Mouse (Mus musculus) stomach, embryonic 16.5 days (tissue): ENCODE data around the gene Socs3. TPM values are rescaled to one million over a fixed set of nuclear protein-coding genes. Genes with fewer than 3 reads are reported as not detected.

Experiments used
- ATAC-seq: fragments of 200-750 bp; cut with Nextera tagmentation; 2 replicates; pipeline ENCODE4 v1.8.0; 2017; ENCODE audit warnings: moderate number of reproducible peaks, moderate TSS enrichment; ENCODE audit not compliant: insufficient read depth, low FRiP score
- H3K27ac ChIP-seq: fragments of 300-500 bp; sonication (generic); 2 replicates; pipeline ENCODE4 v1.5.1; 2014; ENCODE audit warnings: low read length
- H3K27me3 ChIP-seq: fragments of 300-500 bp; sonication (generic); 2 replicates; pipeline ENCODE4 v1.6.1; 2014; ENCODE audit warnings: low read length, control low read depth, mixed read lengths; ENCODE audit not compliant: control insufficient read depth, insufficient read depth
- H3K36me3 ChIP-seq: fragments of 300-500 bp; sonication (generic); 2 replicates; pipeline ENCODE4 v1.6.1; 2014; ENCODE audit warnings: low read length; ENCODE audit not compliant: control insufficient read depth, insufficient read depth
- H3K4me1 ChIP-seq: fragments of 300-500 bp; sonication (generic); 2 replicates; pipeline ENCODE4 v1.6.1; 2014; ENCODE audit warnings: low read length, control low read depth, mixed read lengths; ENCODE audit not compliant: control insufficient read depth, insufficient read depth
- H3K4me2 ChIP-seq: fragments of 300-500 bp; sonication (generic); 2 replicates; pipeline ENCODE4 v1.6.1; 2014; ENCODE audit warnings: low read depth, low read length, mixed read lengths
- H3K4me3 ChIP-seq: fragments of 300-500 bp; sonication (generic); replicated peaks from 2 replicates; pipeline ENCODE4 v1.5.1; 2014; ENCODE audit warnings: mild to moderate bottlenecking, low read length
- H3K9ac ChIP-seq: fragments of 300-500 bp; sonication (generic); 2 replicates; pipeline ENCODE4 v1.6.1; 2014; ENCODE audit warnings: low read length
- H3K9me3 ChIP-seq: fragments of 300-500 bp; sonication (generic); replicated peaks from 2 replicates; pipeline ENCODE4 v1.6.1; 2016; ENCODE audit warnings: low read length, control low read depth; ENCODE audit not compliant: control insufficient read depth
- WGBS: fragments of 180-500 bp; shearing (Covaris S2); extraction: QIAGEN DNeasy Blood & Tissue Kit; methylation state at CpG from one replicate; pipeline ENCODE4 v1.1.7; 2014; 5-methylcytosine and 5-hydroxymethylcytosine counted together
- polyA plus RNA-seq: library from polyadenylated mRNA; unstranded; fragments of >200 nt; fragmentation: Nextera tagmentation; extraction: Ambion mirVana; gene quantifications from 2 replicates; pipeline ENCODE4 v1.2.1, GENCODE M21; 2015

Socs3 gene
- polyA plus RNA-seq, 1 experiment from 2014 or later = 17.4 TPM

GRCm38 (mm10) chr11:117940881-117941280 is 29.0 kb downstream of the Socs3 start:
- Histone ChIP-seq H3K36me3 (no peaks in the 10 kb centered on the region), H3K9me3 (no peaks in the 10 kb centered on the region), H3K9ac (peak overlapping the region; percentile 0; the same call in 1 of the 2 replicates), H3K27me3 (no peaks in the 10 kb centered on the region), H3K4me2 (no peak overlapping the region), H3K27ac (peak overlapping the region; percentile 87; the same call in 1 of the 2 replicates), H3K4me3 (no peak overlapping the region), H3K4me1 (peaks cover 40% of the 10 kb centered on the region)
- 92% methylated on average over 6 of the region's 6 CpGs for WGBS
- no peak for ATAC-seq

- Histone ChIP-seq H3K9ac (no peak overlapping the region), H3K4me2 (peak overlapping the region; percentile 22; the same call in 1 of the 2 replicates), H3K4me3 (no peak overlapping the region), H3K36me3 (no peaks in the 10 kb centered on the region), H3K9me3 (no peaks in the 10 kb centered on the region), H3K27ac (peak overlapping the region; percentile 87), H3K27me3 (no peaks in the 10 kb centered on the region), H3K4me1 (peaks cover 47% of the 10 kb centered on the region)
- 6% methylated on average over 7 of the region's 7 CpGs for WGBS
- peak; percentile 84 for ATAC-seq
These were observed 30.0 kb downstream of the Socs3 start for GRCm38 (mm10) chr11:117939741-117940285.

DNA sequence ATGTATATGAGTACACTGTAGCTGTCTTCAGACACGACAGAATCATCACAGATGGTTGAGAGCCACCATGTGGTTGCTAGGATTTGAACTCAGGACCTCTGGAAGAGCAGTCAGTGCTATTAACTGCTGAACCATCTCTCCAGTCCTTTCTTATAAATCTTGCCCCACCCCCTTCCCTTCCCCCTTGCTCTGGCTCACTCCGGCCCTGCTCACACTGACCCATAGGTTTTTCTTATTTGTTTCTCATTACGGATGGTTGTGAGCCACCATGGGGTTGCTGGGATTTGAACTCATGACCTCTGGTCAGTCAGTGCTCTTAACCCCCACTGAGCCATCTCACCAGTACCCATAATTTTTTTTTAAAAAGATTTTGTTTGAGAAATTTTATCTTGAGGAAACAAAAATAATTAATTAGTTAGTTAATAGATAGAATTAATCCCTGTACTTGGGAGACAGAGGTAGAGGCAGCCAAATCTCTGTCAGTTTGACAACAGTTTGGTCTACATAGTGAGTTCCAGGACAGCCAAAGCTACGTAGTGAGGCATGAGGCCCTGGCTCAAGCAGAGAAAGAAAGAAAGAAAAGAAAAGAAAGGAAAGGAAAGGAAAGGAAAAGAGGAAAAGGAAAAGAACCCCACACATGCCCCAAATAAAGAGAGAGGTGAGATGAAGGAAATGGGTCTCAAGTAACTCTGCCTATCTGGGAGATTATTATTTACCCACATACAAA is 30.7 kb downstream of the Socs3 start:
- Histone ChIP-seq H3K27me3 (no peaks in the 10 kb centered on the region), H3K4me1 (peaks cover 54% of the 10 kb centered on the region), H3K4me3 (no peak overlapping the region), H3K27ac (peak overlapping the region; percentile 87), H3K9ac (no peak overlapping the region), H3K36me3 (no peaks in the 10 kb centered on the region), H3K9me3 (no peaks in the 10 kb centered on the region), H3K4me2 (peak overlapping the region; percentile 22; the same call in 1 of the 2 replicates)
- ATAC-seq = no peak
- 29% methylated on average over 4 of the region's 4 CpGs for WGBS

DNA sequence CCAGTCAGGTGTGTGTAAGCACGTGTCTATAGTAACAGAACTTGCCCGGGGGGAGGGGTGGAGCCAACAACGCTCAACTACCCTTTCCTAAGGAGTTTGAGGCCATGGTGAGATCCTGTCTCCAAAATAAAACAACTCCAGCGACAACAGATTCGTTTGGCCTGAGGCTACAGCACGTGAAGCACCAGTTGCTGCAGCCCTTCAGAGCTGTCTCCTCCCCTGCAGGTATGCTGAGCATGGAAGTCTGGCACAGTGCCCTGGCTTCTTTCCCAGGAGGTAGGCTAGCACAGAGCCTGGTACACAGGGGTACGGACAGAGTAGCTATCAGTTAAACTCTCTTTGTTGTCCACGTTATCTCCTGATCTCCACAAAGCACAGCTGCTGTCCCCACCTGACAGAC is 33.6 kb downstream of the Socs3 start:
- 0 out of 2 replicates have a peak overlapping the region, but pooled peaks have one; percentile 2 for H3K4me2 ChIP-seq
- H3K36me3 ChIP-seq = no peaks in the 10 kb centered on the region
- H3K4me1 ChIP-seq = peaks cover 74% of the 10 kb centered on the region
- WGBS = 21% methylated on average over 8 of the region's 8 CpGs
- H3K27me3 ChIP-seq = no peaks in the 10 kb centered on the region
- ATAC-seq = no peak
- H3K9me3 ChIP-seq = no peaks in the 10 kb centered on the region
- no peak overlapping the region for H3K4me3 ChIP-seq
- 0 out of 2 replicates have a peak overlapping the region, but pooled peaks have one; percentile 28 for H3K9ac ChIP-seq
- H3K27ac ChIP-seq = peak overlapping the region; percentile 93

- 61% methylated on average over 9 of the region's 9 CpGs for WGBS
- Histone ChIP-seq H3K9me3 (no peaks in the 10 kb centered on the region), H3K4me3 (no peak overlapping the region), H3K9ac (peak overlapping the region; percentile 49), H3K27me3 (no peaks in the 10 kb centered on the region), H3K4me2 (no peak overlapping the region), H3K36me3 (no peaks in the 10 kb centered on the region), H3K27ac (peak overlapping the region; percentile 93), H3K4me1 (peaks cover 68% of the 10 kb centered on the region)
- ATAC-seq = no peak
These were observed 34.2 kb downstream of the Socs3 start for GRCm38 (mm10) chr11:117935616-117936015.

DNA sequence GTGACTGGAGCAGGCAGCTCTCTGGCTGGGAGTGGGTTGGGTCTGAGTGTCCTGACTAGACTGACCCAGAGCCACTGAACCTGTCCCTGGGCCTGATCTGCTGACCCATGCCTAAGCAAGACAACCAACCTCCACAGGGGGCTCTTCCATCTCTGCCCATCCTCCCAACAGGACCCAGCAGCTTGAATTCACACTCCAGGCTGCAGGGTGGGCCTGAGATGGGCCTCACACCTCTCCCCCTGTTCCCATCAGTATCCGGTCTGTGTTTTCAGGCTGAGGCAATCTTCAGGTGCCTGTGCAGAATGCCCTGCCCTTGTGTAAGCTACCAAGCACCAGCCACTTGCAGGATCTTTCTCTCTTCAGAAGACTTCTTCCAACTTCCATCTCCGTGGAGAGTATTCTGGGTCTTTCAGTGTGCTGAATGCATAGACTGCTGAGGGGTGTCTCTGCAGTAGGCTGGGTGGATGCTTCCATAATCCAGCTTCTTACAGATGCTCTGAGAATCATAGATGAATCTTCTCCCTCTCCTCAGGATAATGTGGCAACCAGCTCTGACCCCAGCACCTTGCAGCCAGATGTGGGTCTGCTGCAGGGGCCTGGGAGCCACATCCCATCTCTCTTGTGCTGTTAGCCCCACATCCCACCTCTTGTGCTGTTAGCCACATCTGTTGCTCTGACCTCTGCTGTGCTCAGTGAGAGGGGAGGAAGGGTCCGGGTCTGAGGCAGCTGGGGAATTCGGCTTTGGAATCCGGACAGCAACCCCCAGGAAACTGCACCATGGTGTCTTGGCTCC is 35.1 kb downstream of the Socs3 start:
- peaks cover 62% of the 10 kb centered on the region for H3K4me1 ChIP-seq
- H3K27ac ChIP-seq = peak overlapping the region; percentile 93
- no peaks in the 10 kb centered on the region for H3K9me3 ChIP-seq
- no peaks in the 10 kb centered on the region for H3K27me3 ChIP-seq
- no peak overlapping the region for H3K4me3 ChIP-seq
- H3K36me3 ChIP-seq = no peaks in the 10 kb centered on the region
- 47% methylated on average over 5 of the region's 5 CpGs for WGBS
- ATAC-seq = no peak
- H3K9ac ChIP-seq = peak overlapping the region; percentile 49
- H3K4me2 ChIP-seq = no peak overlapping the region

DNA sequence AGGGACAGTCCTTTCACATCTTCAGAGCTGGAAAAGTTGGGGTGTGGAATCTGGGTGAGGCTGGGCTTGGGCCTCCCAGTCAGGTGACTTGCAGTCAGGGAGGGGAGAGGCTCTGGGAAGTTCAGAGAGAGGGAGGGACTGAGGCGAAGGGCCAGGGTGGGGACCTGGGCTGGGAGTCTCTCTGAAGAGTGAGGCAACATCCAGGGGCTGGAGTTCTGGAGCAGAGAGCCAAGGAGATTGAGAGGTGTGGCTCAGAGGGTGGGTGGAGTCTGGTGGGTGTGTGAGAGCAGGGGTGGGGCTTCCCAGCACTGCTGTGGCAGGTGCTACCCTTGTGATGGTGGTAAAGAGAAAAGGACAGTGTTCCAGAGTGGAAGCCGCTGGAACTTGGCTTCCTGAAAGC is 35.7 kb downstream of the Socs3 start:
- Histone ChIP-seq H3K36me3 (no peaks in the 10 kb centered on the region), H3K9me3 (no peaks in the 10 kb centered on the region), H3K27ac (peak overlapping the region; percentile 93), H3K4me2 (peak overlapping the region; percentile 36), H3K4me1 (peaks cover 58% of the 10 kb centered on the region), H3K27me3 (no peaks in the 10 kb centered on the region), H3K9ac (peak overlapping the region; percentile 21; the same call in 1 of the 2 replicates), H3K4me3 (no peak overlapping the region)
- peak; percentile 91 for ATAC-seq
- WGBS = 21% methylated on average over 2 of the region's 2 CpGs

- H3K9ac ChIP-seq = peak overlapping the region; percentile 43
- H3K4me3 ChIP-seq = no peak overlapping the region
- H3K4me1 ChIP-seq = peaks cover 55% of the 10 kb centered on the region
- peak overlapping the region; percentile 93 for H3K27ac ChIP-seq
- H3K4me2 ChIP-seq = no peak overlapping the region
- no peaks in the 10 kb centered on the region for H3K9me3 ChIP-seq
- no peaks in the 10 kb centered on the region for H3K36me3 ChIP-seq
- 25% methylated on average over 4 of the region's 4 CpGs for WGBS
- H3K27me3 ChIP-seq = no peaks in the 10 kb centered on the region
- ATAC-seq = peak; percentile 74
These were observed 37.7 kb downstream of the Socs3 start for GRCm38 (mm10) chr11:117932195-117932594.

- Histone ChIP-seq H3K9ac (no peak overlapping the region), H3K9me3 (no peaks in the 10 kb centered on the region), H3K27me3 (no peaks in the 10 kb centered on the region), H3K4me2 (no peak overlapping the region), H3K36me3 (no peaks in the 10 kb centered on the region), H3K4me3 (no peak overlapping the region), H3K4me1 (peaks cover 51% of the 10 kb centered on the region), H3K27ac (peak overlapping the region; percentile 93)
- 61% methylated on average over 6 of the region's 6 CpGs for WGBS
- ATAC-seq = no peak
These were observed 38.3 kb downstream of the Socs3 start for GRCm38 (mm10) chr11:117931576-117931975.
